Mouse (Mus musculus): ENCODE measurements around the gene Ppa2.

DNA sequence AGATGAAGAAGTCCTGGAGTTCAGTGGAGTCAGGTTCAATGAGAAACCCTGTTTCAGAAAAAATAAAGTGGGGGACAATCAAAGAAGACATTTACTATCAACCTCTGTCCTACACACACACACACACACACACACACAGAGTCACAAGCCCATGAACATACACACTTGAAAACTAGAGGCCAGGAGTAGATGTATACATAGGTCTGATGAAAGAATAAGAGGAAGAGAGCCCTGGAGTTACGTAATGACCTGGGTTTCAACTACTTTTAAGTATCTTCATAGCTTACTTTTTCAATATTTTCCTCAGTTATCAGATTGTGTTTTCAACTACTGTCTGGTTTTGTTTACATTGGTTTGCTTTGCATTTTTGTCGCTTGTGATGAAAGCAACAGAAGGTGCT is 21.1 kb upstream of the Ppa2 start:
- TF ChIP-seq POLR2A (IDR thresholded peaks at IDR 0.05; ENCODE audit: insufficient read depth, low read length) (no peak), CTCF (IDR thresholded peaks at IDR 0.05; ENCODE audit: low read depth, low read length) (no peak), EP300 (IDR thresholded peaks at IDR 0.05; ENCODE audit: insufficient read depth, low read depth, low read length) (no peak)

All from ES-Bruce4 (cell line).